22 mouse cellular contexts compared by ENCODE assay signal in genomic region chr1:70316128-70316765, GRCm38 (mm10).
DNase-seq lines count a peak whose midpoint lies in the region; ATAC-seq and TF ChIP-seq lines count a peak whose summit lies in the region.
"Had no signal": no experiment of that assay in that cellular context is flagged by ENCODE, and none has a peak within 500 bp of the region (broad histone marks: within the 10 kb centered on the region; RNA-seq: fewer than 3 reads in every experiment).

No protein-coding gene starts in this region.

- H3K27ac ChIP-seq in forebrain, postnatal 0 days (ENCODE audit: low read depth, low read length) = no peak overlapping the region
- H3K27ac ChIP-seq in forebrain, embryonic 12.5 days = no peak overlapping the region
- peak overlapping the region; percentile 44 for H3K27ac ChIP-seq in midbrain, embryonic 13.5 days
- H3K27ac ChIP-seq in midbrain, embryonic 10.5 days (replicated peaks) = no peak overlapping the region
- H3K27ac ChIP-seq in hindbrain, embryonic 16.5 days (ENCODE audit: low read depth, low read length) = no peak overlapping the region
- no peak overlapping the region; the same call in 1 of the 2 replicates for H3K27ac ChIP-seq in midbrain, postnatal 0 days (ENCODE audit: low read depth, low read length)
- H3K27ac ChIP-seq: embryonic facial prominence, embryonic 10.5 days; limb, embryonic 15.5 days; neural tube, embryonic 15.5 days; stomach, postnatal 0 days had no signal

- H3K4me3 ChIP-seq in forebrain, postnatal 0 days (ENCODE audit: low read depth, low read length) = no peak overlapping the region
- no peak overlapping the region for H3K4me3 ChIP-seq in forebrain, embryonic 12.5 days (replicated peaks)
- no peak overlapping the region for H3K4me3 ChIP-seq in midbrain, embryonic 13.5 days (replicated peaks)
- H3K4me3 ChIP-seq in midbrain, embryonic 10.5 days = no peak overlapping the region
- H3K4me3 ChIP-seq in hindbrain, embryonic 16.5 days (ENCODE audit: low read length) = no peak overlapping the region
- H3K4me3 ChIP-seq in midbrain, postnatal 0 days (ENCODE audit: low read depth, low read length) = no peak overlapping the region
- H3K4me3 ChIP-seq: embryonic facial prominence, embryonic 10.5 days; limb, embryonic 15.5 days; megakaryocyte, embryonic 14.5 days; myocyte; neural tube, embryonic 15.5 days had no signal

- ATAC-seq in forebrain, postnatal 0 days = no peak; the same call in 1 of the 2 replicates
- ATAC-seq in forebrain, embryonic 12.5 days (ENCODE audit: low FRiP score) = no peak
- peak; percentile 60 for ATAC-seq in midbrain, embryonic 13.5 days
- 0 out of 2 replicates have a peak, but pooled peaks have one; percentile 34 for ATAC-seq in hindbrain, embryonic 16.5 days
- peak; percentile 63; the same call in 1 of the 2 replicates for ATAC-seq in midbrain, postnatal 0 days (ENCODE audit: low FRiP score)
- no peak for ATAC-seq in granulocyte monocyte progenitor cell, adult 5-6 weeks (replicated peaks; ENCODE audit: poor library complexity, severe bottlenecking)
- ATAC-seq: forebrain, embryonic 16.5 days had no signal

- H3K27me3 ChIP-seq in forebrain, postnatal 0 days (ENCODE audit: insufficient read depth, low read length) = no peaks in the 10 kb centered on the region
- no peaks in the 10 kb centered on the region for H3K27me3 ChIP-seq in forebrain, embryonic 12.5 days
- H3K27me3 ChIP-seq in midbrain, embryonic 13.5 days = no peaks in the 10 kb centered on the region
- no peaks in the 10 kb centered on the region for H3K27me3 ChIP-seq in midbrain, embryonic 10.5 days (ENCODE audit: low read depth, poor library complexity, severe bottlenecking)
- H3K27me3 ChIP-seq in hindbrain, embryonic 16.5 days (replicated peaks; ENCODE audit: control insufficient read depth, insufficient read depth, low read length) = no peaks in the 10 kb centered on the region
- no peaks in the 10 kb centered on the region for H3K27me3 ChIP-seq in midbrain, postnatal 0 days (ENCODE audit: insufficient read depth, low read length)
- H3K27me3 ChIP-seq: limb, embryonic 15.5 days; megakaryocyte, embryonic 14.5 days; neural tube, embryonic 15.5 days had no signal

- H3K36me3 ChIP-seq in forebrain, postnatal 0 days (ENCODE audit: insufficient read depth) = no peaks in the 10 kb centered on the region
- no peaks in the 10 kb centered on the region for H3K36me3 ChIP-seq in forebrain, embryonic 12.5 days (replicated peaks)
- no peaks in the 10 kb centered on the region for H3K36me3 ChIP-seq in midbrain, embryonic 13.5 days
- H3K36me3 ChIP-seq in midbrain, embryonic 10.5 days = no peaks in the 10 kb centered on the region
- no peaks in the 10 kb centered on the region for H3K36me3 ChIP-seq in hindbrain, embryonic 16.5 days (ENCODE audit: control insufficient read depth, insufficient read depth, low read length)
- H3K36me3 ChIP-seq in midbrain, postnatal 0 days (ENCODE audit: insufficient read depth, low read length) = no peaks in the 10 kb centered on the region
- H3K36me3 ChIP-seq: embryonic facial prominence, embryonic 10.5 days; limb, embryonic 15.5 days; neural tube, embryonic 15.5 days had no signal

- DNase-seq in forebrain, postnatal 0 days = peak; percentile 10
- DNase-seq in midbrain, embryonic 10.5 days (ENCODE audit: low spot score) = no peak
- peak; percentile 10 for DNase-seq in midbrain, postnatal 0 days (ENCODE audit: low spot score)
- no peak for DNase-seq in layer of hippocampus, adult 9-10 months (ENCODE audit: low spot score)
- DNase-seq: adrenal gland, adult 2 months; cerebellum, adult 11 months; cerebellum, postnatal 14 days; gastrocnemius, postnatal 14 days; layer of hippocampus, postnatal 36 days; lung, postnatal 14 days; thymus, postnatal 25 days had no signal

- 69% methylated on average over 13 of the region's 13 CpGs for WGBS in forebrain, postnatal 0 days
- WGBS in forebrain, embryonic 12.5 days = 80% methylated on average over 13 of the region's 13 CpGs
- WGBS in midbrain, embryonic 13.5 days = 72% methylated on average over 13 of the region's 13 CpGs
- 91% methylated on average over 13 of the region's 13 CpGs for WGBS in midbrain, embryonic 10.5 days
- 67% methylated on average over 13 of the region's 13 CpGs for WGBS in hindbrain, embryonic 16.5 days
- WGBS in midbrain, postnatal 0 days = 48% methylated on average over 13 of the region's 13 CpGs

- no peaks in the 10 kb centered on the region for H3K9me3 ChIP-seq in forebrain, postnatal 0 days (ENCODE audit: low read length)
- no peaks in the 10 kb centered on the region for H3K9me3 ChIP-seq in forebrain, embryonic 12.5 days
- no peaks in the 10 kb centered on the region for H3K9me3 ChIP-seq in midbrain, embryonic 13.5 days
- H3K9me3 ChIP-seq in midbrain, embryonic 10.5 days (replicated peaks) = no peaks in the 10 kb centered on the region
- no peaks in the 10 kb centered on the region for H3K9me3 ChIP-seq in hindbrain, embryonic 16.5 days (ENCODE audit: control insufficient read depth, low read length)
- no peaks in the 10 kb centered on the region for H3K9me3 ChIP-seq in midbrain, postnatal 0 days (ENCODE audit: low read length)
- H3K9me3 ChIP-seq: embryonic facial prominence, embryonic 10.5 days; limb, embryonic 15.5 days; megakaryocyte, embryonic 14.5 days; neural tube, embryonic 15.5 days had no signal

- H3K4me1 ChIP-seq in forebrain, postnatal 0 days (ENCODE audit: insufficient read depth) = no peaks in the 10 kb centered on the region
- H3K4me1 ChIP-seq in forebrain, embryonic 12.5 days = no peaks in the 10 kb centered on the region
- H3K4me1 ChIP-seq in midbrain, embryonic 13.5 days (replicated peaks) = 0 out of 2 replicates have a peak, but pooled peaks cover 8% of the 10 kb centered on the region
- H3K4me1 ChIP-seq in midbrain, embryonic 10.5 days = no peaks in the 10 kb centered on the region
- no peaks in the 10 kb centered on the region for H3K4me1 ChIP-seq in hindbrain, embryonic 16.5 days (ENCODE audit: control insufficient read depth, insufficient read depth, low read depth, low read length)
- H3K4me1 ChIP-seq in midbrain, postnatal 0 days (ENCODE audit: insufficient read depth, low read length) = no peaks in the 10 kb centered on the region
- H3K4me1 ChIP-seq: embryonic facial prominence, embryonic 10.5 days; limb, embryonic 15.5 days; megakaryocyte, embryonic 14.5 days; neural tube, embryonic 15.5 days had no signal

- no peak overlapping the region for H3K4me2 ChIP-seq in forebrain, postnatal 0 days (ENCODE audit: low read depth)
- H3K4me2 ChIP-seq in forebrain, embryonic 12.5 days = no peak overlapping the region
- no peak overlapping the region for H3K4me2 ChIP-seq in midbrain, embryonic 13.5 days (replicated peaks)
- peak overlapping the region; percentile 23 for H3K4me2 ChIP-seq in hindbrain, embryonic 16.5 days (ENCODE audit: low read length)
- H3K4me2 ChIP-seq in midbrain, postnatal 0 days (ENCODE audit: low read depth, low read length, poor library complexity, severe bottlenecking) = peak overlapping the region; percentile 23
- H3K4me2 ChIP-seq: limb, embryonic 15.5 days; neural tube, embryonic 15.5 days had no signal

- no peak overlapping the region for H3K9ac ChIP-seq in forebrain, postnatal 0 days
- no peak overlapping the region for H3K9ac ChIP-seq in forebrain, embryonic 12.5 days
- no peak overlapping the region for H3K9ac ChIP-seq in midbrain, embryonic 13.5 days (replicated peaks)
- H3K9ac ChIP-seq in hindbrain, embryonic 16.5 days (ENCODE audit: low read depth, low read length) = no peak overlapping the region
- no peak overlapping the region for H3K9ac ChIP-seq in midbrain, postnatal 0 days (replicated peaks; ENCODE audit: low read length, poor library complexity, severe bottlenecking)
- H3K9ac ChIP-seq: limb, embryonic 15.5 days; neural tube, embryonic 15.5 days had no signal

- TF ChIP-seq CTCF in forebrain, postnatal 0 days (IDR thresholded peaks at IDR 0.05; ENCODE audit: low read depth) = no peak
- TF ChIP-seq CTCF in midbrain, postnatal 0 days (IDR thresholded peaks at IDR 0.05) = no peak

Comparison
In these comparisons a context has a peak if more than half of its experiments do, and no peak if none do; other contexts are left out.
1. DNase-seq: peak in forebrain, postnatal 0 days (single experiment) and midbrain, postnatal 0 days (single experiment); none in midbrain, embryonic 10.5 days (single experiment) and layer of hippocampus, adult 9-10 months (single experiment).
2. H3K4me2 ChIP-seq: peak in hindbrain, embryonic 16.5 days (single experiment) and midbrain, postnatal 0 days (single experiment); none in forebrain, postnatal 0 days (single experiment), forebrain, embryonic 12.5 days (single experiment) and midbrain, embryonic 13.5 days (single experiment).
3. ATAC-seq: peak in midbrain, embryonic 13.5 days (single experiment), hindbrain, embryonic 16.5 days (single experiment) and midbrain, postnatal 0 days (single experiment); none in forebrain, postnatal 0 days (single experiment), forebrain, embryonic 12.5 days (single experiment) and granulocyte monocyte progenitor cell, adult 5-6 weeks (single experiment).